Mouse (Mus musculus) retina, postnatal 1 day (tissue): ENCODE data around the gene Fam89b.
A peak's percentile ranks its signal among the peaks of the same experiment; 100 is the strongest.

Experiments
- DNase-seq: peaks from one replicate; pipeline ENCODE4 v3.0.0-alpha.2; 2012

The Fam89b gene

DNA sequence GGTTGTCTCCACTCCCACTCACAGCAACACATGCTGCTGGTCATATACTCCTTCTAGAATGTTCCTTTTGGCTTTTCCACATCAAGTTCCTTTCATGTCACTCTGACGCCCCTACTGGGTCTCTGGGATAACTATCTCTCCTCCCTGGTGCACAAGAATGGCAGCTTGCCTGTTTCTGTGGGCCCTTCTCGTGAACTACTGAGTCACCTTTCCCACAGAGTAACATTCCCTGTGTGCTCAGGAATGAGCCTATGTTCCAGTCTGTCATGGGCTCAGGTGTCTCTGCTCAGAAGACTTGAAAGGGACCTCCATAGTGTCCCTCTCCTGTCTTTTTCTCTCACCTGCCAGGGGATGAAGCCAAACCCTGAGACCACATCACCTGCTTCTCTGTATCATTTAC is 10.0 kb upstream of the Fam89b start:
- DNase-seq = no peak

DNA sequence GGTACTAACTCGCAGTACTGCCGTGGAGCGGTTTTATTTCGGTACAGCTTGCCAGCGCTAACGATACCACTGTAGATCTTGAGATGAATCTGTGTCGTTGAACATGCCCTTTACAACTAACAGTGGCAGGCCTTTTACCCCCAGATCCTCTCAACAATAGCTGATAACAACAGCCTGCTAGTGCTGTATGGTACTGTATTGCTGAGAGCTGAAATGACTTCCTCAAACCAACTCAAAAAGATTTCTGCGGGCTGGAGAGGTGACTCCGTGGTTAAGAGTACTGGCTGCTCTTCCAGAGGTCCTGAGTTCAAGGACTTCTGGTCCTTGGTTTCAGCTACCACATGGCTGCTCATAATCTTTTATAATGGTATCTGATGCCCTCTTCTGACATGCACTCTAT is 4.9 kb upstream of the Fam89b start:
- no peak for DNase-seq

DNA sequence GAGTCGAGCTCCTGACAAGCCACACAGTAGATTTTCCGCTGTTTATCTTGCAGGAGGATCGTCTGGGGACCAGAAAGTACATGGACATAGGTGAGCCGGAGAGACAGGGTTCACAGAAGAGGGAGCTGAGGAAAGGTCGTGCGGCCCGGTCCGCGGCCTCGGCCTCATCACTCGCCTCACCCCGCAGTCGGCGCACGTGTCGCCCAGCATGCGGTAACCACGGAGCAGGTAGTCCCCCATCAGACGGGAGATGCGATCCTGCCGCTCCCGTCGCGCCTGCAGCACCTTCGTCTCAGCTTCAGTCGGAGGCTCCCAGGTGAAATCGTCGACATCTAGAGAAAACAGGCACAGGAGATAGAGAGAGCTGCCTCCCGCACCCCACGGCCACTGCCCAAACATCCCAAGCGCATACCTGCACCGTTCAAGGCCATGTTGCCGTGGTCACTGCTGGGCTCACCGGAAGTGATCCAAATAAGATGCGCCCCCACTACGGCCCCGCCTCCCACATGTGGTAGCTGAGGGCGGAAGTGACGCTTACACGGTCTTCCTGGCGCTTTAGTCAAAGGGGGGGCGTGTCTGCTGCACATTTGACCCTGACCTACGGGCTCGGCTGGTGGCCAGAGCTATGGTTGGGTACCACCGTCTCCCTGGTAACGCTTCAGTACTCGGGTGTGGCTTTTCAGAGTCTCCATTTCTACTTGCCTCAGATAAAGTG is 2.0 kb upstream of the Fam89b start:
- peak; percentile 97 for DNase-seq

DNA sequence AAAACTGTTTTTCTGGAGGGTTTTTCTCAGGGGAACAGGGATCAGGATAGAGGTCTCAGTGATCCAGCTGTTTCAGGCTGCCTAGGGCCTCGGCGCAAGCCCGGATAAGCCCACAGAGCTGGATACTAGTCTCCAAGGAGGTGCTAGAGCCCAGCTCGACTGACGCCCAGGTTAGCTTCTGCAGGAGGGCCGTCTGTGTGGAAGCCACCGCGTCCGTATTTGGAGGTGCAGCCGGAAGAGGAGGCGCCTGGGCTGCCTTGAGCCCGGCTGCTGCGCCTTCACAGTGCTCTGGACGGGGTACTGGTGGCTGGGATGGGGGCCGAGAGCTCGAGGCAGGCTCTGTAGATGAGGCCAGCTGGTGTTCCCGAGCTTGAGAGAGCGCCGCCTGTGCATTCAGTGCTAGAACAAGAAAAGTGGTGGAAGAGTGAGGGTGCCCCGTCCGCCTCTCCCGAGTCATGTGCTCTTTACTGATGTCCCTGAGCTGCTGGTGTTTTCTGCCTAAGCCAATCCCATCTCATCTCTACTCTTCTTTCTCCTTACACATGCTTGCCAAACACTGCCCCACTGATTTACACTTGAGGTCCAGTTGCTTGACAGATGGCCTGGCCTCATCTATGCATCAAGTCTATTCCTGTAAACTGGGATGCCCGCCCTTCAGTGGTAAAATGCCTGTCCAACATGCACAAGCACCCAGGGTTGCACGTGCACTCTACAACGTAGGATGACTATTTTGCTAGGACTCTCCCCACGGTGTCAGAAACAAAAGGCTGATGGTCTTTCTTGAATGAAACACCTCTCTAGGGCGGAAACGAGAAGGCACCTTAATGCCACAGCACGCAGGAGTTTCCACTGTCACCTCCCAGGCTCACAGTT is 1.1 kb upstream of the Fam89b start:
- DNase-seq = no peak

DNA sequence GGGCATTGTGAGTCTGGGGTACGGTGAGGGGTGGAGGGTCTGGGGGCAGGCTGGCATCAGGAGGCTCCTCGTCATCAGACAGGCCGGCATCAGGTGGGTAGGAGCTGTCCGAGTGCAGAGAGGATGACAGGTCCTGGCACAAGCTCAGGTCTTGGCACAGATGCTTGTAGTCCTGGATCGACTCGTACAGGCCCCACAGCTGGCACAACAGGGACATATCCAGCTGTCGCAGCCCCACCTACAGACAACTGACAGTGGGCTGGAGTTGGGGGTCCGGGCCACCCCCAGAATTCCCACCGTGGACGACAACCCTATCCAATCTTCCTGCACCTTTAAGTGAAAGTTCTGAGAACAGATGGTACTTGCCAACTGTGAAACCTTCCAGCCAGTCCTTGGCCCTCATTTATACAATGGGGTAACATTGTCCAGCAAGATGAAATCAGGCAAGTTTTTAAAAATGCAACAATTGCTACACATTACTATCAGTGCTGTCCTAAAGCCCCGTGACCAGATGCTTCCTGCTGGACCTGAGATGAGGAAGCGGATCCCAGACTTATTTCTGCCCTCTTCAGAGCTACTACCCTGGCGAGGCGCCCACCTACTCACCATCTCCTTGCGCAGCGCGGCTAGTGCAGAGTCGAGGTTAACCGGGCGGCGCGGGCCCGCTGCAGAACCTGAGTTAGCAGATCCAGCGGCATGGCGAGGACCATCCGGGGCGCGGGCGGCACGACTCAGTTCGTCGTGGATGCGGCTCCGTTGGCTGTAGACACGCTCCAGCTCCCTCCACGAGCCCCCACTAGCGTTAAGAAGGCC is 616 bp downstream of the Fam89b start:
- DNase-seq = no peak

DNA sequence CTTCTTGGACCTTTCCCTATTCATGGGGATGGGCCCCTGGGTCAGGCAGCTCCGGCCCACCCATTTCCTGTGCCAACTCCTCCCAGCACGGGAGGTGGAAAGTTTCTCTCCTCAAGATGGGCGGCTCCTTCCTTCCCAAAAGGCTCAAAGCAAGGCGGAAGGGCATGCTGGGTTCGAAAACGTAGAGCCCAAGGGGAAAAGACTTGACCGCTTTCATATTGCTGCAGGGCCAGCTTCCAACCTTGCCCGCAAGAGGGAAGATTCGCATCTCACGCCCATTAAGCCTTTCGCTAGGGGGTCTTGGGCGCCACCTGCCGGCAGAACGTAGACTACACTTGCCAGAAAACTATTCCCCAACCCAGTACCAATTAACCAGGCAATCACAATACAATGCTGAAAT is 1.8 kb downstream of the Fam89b start:
- DNase-seq = peak; percentile 85

DNA sequence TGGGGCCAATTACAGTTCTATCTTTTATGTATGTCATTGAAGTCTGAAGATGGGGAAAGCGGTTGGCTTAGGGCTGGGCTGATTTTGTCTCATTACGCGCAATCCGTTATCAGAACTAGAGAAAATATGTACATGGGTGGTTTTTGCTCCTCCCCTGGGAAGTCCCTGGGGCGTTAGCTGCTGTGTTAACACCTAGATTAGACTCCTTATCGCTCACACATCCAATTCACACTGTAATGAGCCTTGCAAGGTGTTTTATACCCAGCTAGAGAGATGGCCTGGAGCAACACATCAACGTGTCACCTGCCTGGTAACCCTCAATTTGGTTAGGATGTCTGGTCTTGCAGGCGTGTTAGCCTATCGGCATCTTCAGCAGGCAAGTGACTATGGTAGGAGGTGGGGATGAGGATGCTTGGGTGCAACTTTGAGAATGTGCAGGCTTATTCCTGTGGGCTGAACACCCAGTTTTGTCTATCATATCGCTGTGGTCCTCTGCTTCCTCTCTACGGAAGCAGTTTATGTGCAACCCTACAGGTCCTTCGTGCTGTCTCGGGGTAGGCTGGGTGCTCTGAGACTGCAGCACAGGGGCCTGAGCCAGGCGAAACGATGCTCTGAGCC is 2.4 kb downstream of the Fam89b start:
- no peak for DNase-seq

DNA sequence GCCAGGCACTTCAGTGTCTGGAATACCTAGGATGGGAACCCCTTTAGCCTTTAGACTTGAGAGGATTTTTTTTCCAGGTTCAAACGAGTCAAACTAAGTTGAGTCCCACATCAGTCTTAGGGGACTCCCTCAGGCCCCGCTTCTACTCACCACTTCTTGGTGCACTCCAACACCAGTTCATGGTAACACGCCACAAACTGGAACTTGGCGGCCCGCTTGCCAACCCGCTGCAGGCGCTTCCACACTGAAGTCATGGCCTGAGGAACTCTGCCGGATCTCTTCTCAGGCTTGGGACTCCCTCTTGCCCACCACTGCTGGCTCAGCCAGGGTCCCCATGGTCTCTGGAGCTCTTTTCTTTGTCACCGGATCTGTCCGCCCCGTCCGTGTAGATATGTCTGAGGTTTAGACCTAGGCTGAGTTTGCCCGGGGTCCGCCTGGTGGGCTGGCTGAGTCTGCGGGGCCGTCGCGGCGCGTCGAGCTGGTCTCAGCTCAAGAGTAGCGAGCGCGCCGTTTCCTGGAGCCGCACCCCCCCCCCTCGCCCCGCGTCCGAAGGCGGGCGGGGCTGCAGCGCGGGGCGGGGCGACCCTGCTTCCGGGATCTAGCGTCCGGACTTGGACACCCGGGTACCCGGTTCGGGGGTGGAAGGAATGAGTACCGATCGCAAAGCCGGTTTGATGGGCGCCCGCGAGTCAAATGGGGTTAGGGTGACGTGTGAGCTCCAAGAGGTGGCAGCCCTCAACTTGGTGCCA is 3.5 kb downstream of the Fam89b start, which contains the start of gene Ehbp1l1:
TSS of gene Ehbp1l1 (minus strand) at position 551 of the 749 bp plus-strand sequence.
- peak; percentile 51 for DNase-seq

DNA sequence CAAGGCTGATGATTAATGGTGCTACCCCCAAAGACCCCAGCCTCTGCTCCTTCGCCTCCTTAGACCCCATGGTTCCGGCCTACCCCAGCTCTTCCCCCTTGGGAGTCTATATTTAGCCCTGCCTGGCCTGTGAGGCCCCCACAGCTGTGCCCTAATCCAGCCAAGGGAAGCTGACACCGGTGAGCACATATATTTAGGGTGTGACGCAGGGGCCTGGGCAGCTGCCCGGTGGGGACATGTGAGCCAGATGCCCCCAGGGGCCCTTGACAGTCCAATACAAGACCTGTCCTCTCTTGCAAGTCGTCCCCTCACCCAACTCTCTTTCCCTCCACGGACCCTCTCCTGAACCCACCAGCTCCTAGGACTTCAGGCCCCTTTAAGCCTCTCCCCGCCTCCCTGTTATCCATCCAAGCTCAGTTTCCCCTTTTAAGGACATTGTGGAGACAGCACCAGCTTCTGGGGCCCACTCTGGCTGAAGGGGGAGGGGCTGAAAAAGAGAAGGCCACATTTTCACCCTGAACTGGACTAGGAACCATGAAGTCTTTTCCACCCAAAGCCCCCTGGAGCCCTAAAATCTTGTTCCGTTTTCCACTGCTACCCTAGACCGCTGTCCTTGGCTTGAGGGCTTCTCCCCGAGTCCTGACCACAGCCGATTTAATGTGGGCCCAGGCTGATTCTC is 4.3 kb downstream of the Fam89b start:
- no peak for DNase-seq

DNA sequence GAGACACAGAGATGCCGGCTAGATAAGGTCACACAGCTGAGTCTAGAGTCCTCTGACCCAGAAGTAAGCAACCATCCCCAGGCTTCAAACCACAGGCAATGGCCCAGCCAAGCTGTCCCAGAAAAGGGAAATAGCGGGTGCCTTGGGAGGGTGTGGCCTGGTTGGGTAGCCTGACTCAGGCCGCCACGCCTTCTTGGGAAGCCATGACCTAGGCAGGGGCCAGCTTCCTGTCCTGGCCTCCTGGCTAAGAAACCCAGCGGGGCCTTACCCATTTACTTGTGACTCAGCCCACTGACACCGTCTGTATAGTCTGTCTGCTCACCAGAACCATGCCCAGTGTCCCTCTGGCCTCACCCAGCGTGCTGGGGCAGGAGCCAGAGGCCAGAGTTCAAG is 4.9 kb downstream of the Fam89b start:
- DNase-seq = no peak

DNA sequence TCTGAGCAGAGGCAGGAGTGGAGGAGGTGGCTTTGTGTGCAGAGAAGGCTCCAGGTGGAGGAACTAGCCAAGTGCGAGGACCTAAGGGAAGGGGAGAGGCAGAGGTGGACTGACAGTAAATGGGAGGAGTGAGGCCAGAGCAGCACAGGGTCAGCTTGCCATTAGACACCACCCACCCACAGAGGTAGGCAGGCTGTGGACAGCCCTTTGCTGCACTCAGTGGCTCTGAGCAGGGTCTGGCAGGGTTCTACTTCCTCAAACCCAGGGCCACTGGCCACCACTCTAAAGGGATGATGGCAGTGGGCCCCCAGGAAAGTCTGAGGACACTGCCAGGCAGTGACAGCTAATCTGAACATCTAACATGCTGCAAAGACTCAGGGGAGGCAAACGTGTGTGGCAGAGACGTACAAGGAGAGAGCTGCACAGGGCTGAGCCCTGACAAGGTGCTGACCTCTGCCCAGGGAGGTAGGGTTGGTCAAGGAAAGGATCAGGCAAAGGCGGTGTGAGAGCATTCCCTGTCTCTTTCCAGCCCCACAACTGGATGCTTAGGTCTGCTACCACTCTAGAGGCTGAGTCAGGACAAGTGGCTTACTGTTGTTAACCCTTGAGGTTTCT is 5.4 kb downstream of the Fam89b start:
- DNase-seq = no peak

DNA sequence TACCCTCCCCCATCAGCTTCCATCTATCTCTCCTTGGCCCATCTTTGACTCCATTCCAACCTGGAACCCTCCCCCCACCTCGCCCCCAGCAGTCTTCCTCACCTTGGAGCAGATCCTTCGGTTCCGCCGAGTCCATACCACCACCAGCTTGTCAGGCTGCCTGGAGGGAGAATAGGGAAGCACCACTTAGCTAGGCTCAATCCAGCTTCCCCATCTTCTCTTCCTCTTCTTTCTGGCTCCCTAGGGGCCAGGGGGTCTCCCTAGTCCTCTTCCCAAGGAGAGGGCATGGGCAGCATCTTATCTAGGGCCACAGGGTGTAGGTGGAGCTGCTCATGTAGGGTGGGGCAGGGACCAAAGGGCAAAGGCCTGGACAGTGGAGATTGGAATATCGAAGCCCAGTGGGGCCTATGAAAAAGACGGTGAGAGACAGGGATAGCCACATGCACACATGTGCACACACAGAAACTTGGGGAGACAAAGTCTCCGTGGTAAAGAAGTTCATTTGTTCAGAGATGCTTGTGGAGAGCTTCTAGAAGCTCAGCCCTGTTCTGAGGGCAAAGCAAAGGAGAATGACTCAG is 6.5 kb downstream of the Fam89b start:
- no peak for DNase-seq

DNA sequence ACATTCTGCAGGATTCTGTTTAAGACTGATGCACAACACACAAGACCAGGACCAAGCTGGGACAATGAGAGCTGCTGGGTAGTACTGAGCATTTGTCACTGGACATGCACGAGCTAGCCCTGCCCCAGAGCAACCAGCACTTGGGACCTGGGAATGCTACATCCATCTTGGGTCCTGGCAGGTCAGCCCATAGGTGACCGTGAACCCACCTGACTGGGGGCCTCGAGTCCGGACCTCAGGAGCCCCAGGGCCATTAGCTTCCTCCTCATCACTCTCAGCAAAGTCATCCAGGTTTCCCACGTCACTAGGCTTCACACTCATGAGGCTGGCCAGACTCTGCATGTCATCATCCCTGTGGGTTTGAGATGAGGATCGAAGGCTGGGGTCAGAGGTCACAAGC is 8.2 kb downstream of the Fam89b start:
- DNase-seq = no peak

DNA sequence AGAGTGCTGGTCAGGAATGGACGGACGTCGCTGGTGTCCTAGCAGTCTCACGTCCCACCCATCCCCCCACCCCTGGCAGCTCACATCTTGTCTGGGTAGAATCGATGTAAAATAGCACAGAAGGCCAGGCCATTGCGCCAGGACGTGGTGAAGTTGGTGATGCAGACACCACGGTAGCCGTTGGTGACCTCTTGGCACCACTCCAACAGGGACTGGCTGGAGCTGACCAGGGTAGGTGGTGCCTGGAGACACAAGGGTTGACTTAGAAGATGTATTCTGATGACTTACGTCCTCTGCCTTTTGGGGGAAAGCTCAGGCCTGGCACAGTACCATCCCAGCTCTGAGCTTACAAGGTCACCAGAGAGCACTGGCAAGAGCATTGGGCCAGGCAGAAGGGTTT is 12.5 kb downstream of the Fam89b start:
- DNase-seq = no peak

DNA sequence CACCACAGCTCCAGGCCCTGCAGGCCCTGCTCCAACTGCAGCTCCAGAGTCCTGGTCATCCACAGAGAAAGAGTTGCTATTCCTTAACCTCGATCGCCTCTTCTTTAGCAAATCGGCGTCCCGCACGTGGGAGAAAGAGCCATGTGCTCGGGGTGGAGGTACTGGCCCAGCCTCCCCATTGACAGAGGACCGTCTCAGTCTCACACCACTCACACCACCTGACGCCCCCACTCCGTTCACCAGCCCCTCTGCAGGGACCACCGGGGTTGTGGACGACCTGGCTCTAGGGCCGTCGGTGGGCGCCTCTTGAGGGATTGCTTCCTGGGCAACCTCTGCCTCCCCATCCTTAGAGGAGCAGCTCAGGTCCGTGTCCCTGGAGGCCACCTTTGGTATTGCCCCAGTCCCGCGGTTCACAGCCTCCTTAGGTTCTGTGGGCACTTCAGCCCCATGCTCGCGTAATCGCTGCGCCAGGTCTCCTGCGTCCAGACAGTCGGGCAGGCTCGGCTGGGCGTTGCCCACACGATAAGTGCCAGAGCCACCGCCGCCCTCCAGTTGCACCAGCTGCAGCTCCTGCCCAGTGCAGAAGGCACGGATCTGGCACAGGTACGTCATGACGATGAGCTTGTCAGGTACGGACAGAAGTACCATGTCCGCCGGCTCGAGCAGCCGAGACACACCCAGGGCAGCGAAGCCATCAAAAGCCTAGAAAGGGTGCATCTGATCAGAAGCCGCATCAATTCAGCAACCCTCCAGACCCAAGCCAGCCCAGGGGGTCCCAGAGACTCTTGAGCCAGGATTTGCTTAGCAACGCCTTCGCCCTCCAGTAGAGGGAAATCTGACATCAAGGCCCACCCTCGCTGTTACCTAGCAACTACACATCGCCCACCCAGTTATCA is 13.4 kb downstream of the Fam89b start:
- DNase-seq = peak; percentile 62

DNA sequence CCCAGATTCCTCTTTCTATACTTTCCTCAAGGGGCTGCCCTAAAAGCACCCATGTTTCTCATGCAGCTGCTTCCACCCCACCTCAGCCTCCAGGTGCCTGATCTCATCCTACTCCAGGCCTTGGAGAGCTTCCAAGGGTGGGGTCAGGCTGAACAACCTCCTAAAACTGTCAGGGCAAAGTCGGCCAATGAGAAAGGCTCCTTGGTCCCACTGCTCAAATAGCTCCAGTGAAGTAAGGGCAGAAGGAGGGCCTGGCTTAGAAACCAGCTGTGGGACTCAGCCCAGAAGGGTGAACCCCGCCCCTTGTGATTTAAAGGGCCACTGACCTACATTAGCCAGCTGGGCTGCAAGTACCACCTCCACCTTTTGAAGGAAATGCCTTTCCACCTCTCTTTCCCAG is 15.7 kb downstream of the Fam89b start:
- peak; percentile 24 for DNase-seq

DNA sequence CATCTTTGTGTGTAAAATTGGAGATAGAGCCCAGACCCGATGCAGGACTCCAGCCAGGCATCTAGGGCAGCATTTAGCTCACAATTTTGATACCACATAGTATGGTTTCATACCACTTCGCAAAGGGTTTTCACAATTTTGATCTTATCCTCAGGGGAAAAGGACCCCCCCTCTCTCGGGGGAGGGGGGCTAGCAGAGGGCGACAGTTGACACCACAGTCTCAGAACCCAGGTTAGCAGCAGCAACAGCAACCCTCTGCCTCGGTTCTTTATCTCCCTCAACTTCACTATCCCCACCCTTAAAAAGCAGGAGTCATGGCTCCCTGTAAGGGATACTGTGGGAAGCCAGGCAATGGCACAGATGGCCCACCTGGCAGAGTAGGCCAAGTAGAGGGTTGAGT is 16.2 kb downstream of the Fam89b start:
- DNase-seq = no peak

DNA sequence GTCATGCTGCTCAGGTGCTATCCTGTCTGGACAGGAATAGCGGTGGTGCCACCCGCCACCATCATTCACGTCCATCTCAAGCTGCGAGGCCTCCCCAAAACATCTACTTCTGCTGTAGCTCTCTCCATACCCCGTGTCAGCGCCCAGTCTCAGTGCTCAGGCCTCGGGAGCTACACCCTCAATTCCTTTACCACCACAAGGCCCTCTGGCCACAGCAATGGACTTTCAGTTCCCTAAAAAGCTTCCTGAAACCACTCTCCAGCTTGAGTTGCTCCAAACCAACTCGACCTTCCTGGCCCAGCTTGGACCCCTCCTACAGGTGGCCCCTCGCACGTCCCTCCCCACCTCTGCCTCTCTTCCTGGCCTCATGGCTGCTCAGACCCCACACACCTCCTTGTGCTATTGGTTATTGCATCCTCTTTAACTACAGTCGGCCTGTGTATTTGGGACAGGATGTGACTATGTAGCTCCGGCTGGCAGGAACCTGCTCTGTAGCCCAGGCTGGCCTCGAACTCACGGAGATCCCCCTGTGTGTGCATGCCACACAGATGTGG is 17.5 kb downstream of the Fam89b start:
- no peak for DNase-seq

DNA sequence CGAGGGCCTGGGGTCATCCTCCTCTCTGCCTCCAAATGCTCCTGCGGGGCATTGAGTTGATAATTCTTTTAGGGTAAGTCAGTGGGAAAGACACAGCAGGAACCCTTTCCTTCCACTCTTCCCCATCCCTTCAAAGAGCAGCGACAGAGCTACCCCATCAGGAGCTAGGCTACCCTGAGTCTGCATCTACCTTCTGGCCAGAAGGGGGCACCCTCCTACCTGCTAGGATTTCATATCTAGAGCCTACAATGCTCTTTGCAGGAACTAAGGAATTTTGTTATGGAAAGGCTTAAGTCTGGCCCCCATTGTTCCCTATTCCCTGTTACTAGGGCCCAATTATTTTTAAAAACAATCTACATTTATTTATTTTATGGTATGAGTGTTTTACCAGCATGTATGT is 18.2 kb downstream of the Fam89b start:
- peak; percentile 78 for DNase-seq
